Mouse (Mus musculus): ENCODE measurements around the gene Gm19345. TPM values are rescaled to one million over a fixed set of nuclear protein-coding genes. Genes with fewer than 3 reads are reported as not detected.

The Gm19345 gene
- polyA plus RNA-seq, 1 experiment from 2014 or later: 0.42 TPM

GRCm38 (mm10) chr7:19823256-19824181, 28.3 kb upstream of the Gm19345 start:
- Histone ChIP-seq H3K9ac (ENCODE audit: low read length) (0 out of 2 replicates have a peak overlapping the region, but pooled peaks have one; percentile 3), H3K4me3 (ENCODE audit: low read depth, low read length) (peak overlapping the region; percentile 51; the same call in 1 of the 2 replicates), H3K4me1 (replicated peaks; ENCODE audit: control insufficient read depth, insufficient read depth, low read length) (peaks cover 29% of the 10 kb centered on the region), H3K27ac (ENCODE audit: low read depth) (peak overlapping the region; percentile 88), H3K27me3 (replicated peaks; ENCODE audit: control insufficient read depth, insufficient read depth, low read length) (peaks cover 8% of the 10 kb centered on the region; the same call in 1 of the 2 replicates), H3K36me3 (ENCODE audit: control insufficient read depth, insufficient read depth, low read length) (no peaks in the 10 kb centered on the region), H3K9me3 (ENCODE audit: control insufficient read depth, low read length) (peaks cover 5% of the 10 kb centered on the region; the same call in 1 of the 2 replicates), H3K4me2 (ENCODE audit: low read length) (peak overlapping the region; percentile 41)
- peak; percentile 24 for ATAC-seq (replicated peaks; ENCODE audit: low FRiP score, low TSS enrichment, low read depth)
- WGBS: 26% methylated on average over 16 of the region's 16 CpGs
- DNase-seq (ENCODE audit: low spot score): no peak

- Histone ChIP-seq H3K4me3 (ENCODE audit: low read depth, low read length) (no peak overlapping the region; the same call in 1 of the 2 replicates), H3K9ac (ENCODE audit: low read length) (0 out of 2 replicates have a peak overlapping the region, but pooled peaks have one; percentile 29), H3K36me3 (ENCODE audit: control insufficient read depth, insufficient read depth, low read length) (no peaks in the 10 kb centered on the region), H3K4me1 (replicated peaks; ENCODE audit: control insufficient read depth, insufficient read depth, low read length) (peaks cover 23% of the 10 kb centered on the region), H3K27me3 (replicated peaks; ENCODE audit: control insufficient read depth, insufficient read depth, low read length) (peaks cover 8% of the 10 kb centered on the region; the same call in 1 of the 2 replicates), H3K27ac (ENCODE audit: low read depth) (peak overlapping the region; percentile 88), H3K9me3 (ENCODE audit: control insufficient read depth, low read length) (peaks cover 5% of the 10 kb centered on the region; the same call in 1 of the 2 replicates), H3K4me2 (ENCODE audit: low read length) (peak overlapping the region; percentile 41)
- WGBS: 18% methylated on average over 26 of the region's 26 CpGs
- DNase-seq (ENCODE audit: low spot score) (peak; percentile 91), ATAC-seq (replicated peaks; ENCODE audit: low FRiP score, low TSS enrichment, low read depth) (peak; percentile 90)
Measured at GRCm38 (mm10) chr7:19824182-19824973, 27.4 kb upstream of the Gm19345 start.

GRCm38 (mm10) chr7:19826756-19827155, 25.0 kb upstream of the Gm19345 start:
- no peak for DNase-seq (ENCODE audit: low spot score)
- ATAC-seq (replicated peaks; ENCODE audit: low FRiP score, low TSS enrichment, low read depth): no peak
- H3K27ac ChIP-seq (ENCODE audit: low read depth): no peak overlapping the region
- no peaks in the 10 kb centered on the region for H3K36me3 ChIP-seq (ENCODE audit: control insufficient read depth, insufficient read depth, low read length)
- H3K27me3 ChIP-seq (replicated peaks; ENCODE audit: control insufficient read depth, insufficient read depth, low read length): peaks cover 3% of the 10 kb centered on the region; the same call in 1 of the 2 replicates
- H3K9me3 ChIP-seq (ENCODE audit: control insufficient read depth, low read length): no peaks in the 10 kb centered on the region
- H3K4me1 ChIP-seq (replicated peaks; ENCODE audit: control insufficient read depth, insufficient read depth, low read length): peaks cover 30% of the 10 kb centered on the region
- no peak overlapping the region for H3K4me2 ChIP-seq (ENCODE audit: low read length)
- H3K4me3 ChIP-seq (ENCODE audit: low read depth, low read length): no peak overlapping the region
- 36% methylated on average over 6 of the region's 6 CpGs for WGBS
- no peak overlapping the region for H3K9ac ChIP-seq (ENCODE audit: low read length)

GRCm38 (mm10) chr7:19829694-19830093, 22.1 kb upstream of the Gm19345 start:
- DNase-seq (ENCODE audit: low spot score) (no peak), ATAC-seq (replicated peaks; ENCODE audit: low FRiP score, low TSS enrichment, low read depth) (no peak)
- Histone ChIP-seq H3K4me3 (ENCODE audit: low read depth, low read length) (no peak overlapping the region), H3K27ac (ENCODE audit: low read depth) (no peak overlapping the region), H3K4me1 (replicated peaks; ENCODE audit: control insufficient read depth, insufficient read depth, low read length) (peaks cover 7% of the 10 kb centered on the region), H3K27me3 (replicated peaks; ENCODE audit: control insufficient read depth, insufficient read depth, low read length) (no peaks in the 10 kb centered on the region), H3K4me2 (ENCODE audit: low read length) (no peak overlapping the region), H3K9ac (ENCODE audit: low read length) (no peak overlapping the region), H3K36me3 (ENCODE audit: control insufficient read depth, insufficient read depth, low read length) (no peaks in the 10 kb centered on the region), H3K9me3 (ENCODE audit: control insufficient read depth, low read length) (no peaks in the 10 kb centered on the region)
- WGBS: 82% methylated on average over 3 of the region's 3 CpGs

- Histone ChIP-seq H3K4me1 (replicated peaks; ENCODE audit: control insufficient read depth, insufficient read depth, low read length) (peaks cover 7% of the 10 kb centered on the region), H3K36me3 (ENCODE audit: control insufficient read depth, insufficient read depth, low read length) (no peaks in the 10 kb centered on the region), H3K4me3 (ENCODE audit: low read depth, low read length) (no peak overlapping the region), H3K27ac (ENCODE audit: low read depth) (no peak overlapping the region), H3K27me3 (replicated peaks; ENCODE audit: control insufficient read depth, insufficient read depth, low read length) (no peaks in the 10 kb centered on the region), H3K9ac (ENCODE audit: low read length) (0 out of 2 replicates have a peak overlapping the region, but pooled peaks have one; percentile 8), H3K4me2 (ENCODE audit: low read length) (peak overlapping the region; percentile 9; the same call in 1 of the 2 replicates), H3K9me3 (ENCODE audit: control insufficient read depth, low read length) (no peaks in the 10 kb centered on the region)
- peak; percentile 59 for DNase-seq (ENCODE audit: low spot score)
- ATAC-seq (replicated peaks; ENCODE audit: low FRiP score, low TSS enrichment, low read depth): peak; percentile 52
- 21% methylated on average over 13 of the region's 13 CpGs for WGBS
Measured at GRCm38 (mm10) chr7:19830682-19831156, 21.1 kb upstream of the Gm19345 start.

- no peak overlapping the region for H3K4me2 ChIP-seq (ENCODE audit: low read length)
- no peak overlapping the region for H3K27ac ChIP-seq (ENCODE audit: low read depth)
- no peak overlapping the region for H3K4me3 ChIP-seq (ENCODE audit: low read depth, low read length)
- ATAC-seq (replicated peaks; ENCODE audit: low FRiP score, low TSS enrichment, low read depth) (peak; percentile 33; the same call in 1 of the 2 replicates), DNase-seq (ENCODE audit: low spot score) (no peak)
- H3K36me3 ChIP-seq (ENCODE audit: control insufficient read depth, insufficient read depth, low read length): no peaks in the 10 kb centered on the region
- no peaks in the 10 kb centered on the region for H3K9me3 ChIP-seq (ENCODE audit: control insufficient read depth, low read length)
- H3K9ac ChIP-seq (ENCODE audit: low read length): no peak overlapping the region
- 43% methylated on average over 9 of the region's 9 CpGs for WGBS
- H3K4me1 ChIP-seq (replicated peaks; ENCODE audit: control insufficient read depth, insufficient read depth, low read length): peaks cover 7% of the 10 kb centered on the region
- no peaks in the 10 kb centered on the region for H3K27me3 ChIP-seq (replicated peaks; ENCODE audit: control insufficient read depth, insufficient read depth, low read length)
Measured at GRCm38 (mm10) chr7:19831837-19832236, 20.0 kb upstream of the Gm19345 start.

- H3K9me3 ChIP-seq (ENCODE audit: control insufficient read depth, low read length): no peaks in the 10 kb centered on the region
- ATAC-seq (replicated peaks; ENCODE audit: low FRiP score, low TSS enrichment, low read depth): no peak
- no peak overlapping the region for H3K4me3 ChIP-seq (ENCODE audit: low read depth, low read length)
- 65% methylated on average over 3 of the region's 3 CpGs for WGBS
- H3K27ac ChIP-seq (ENCODE audit: low read depth): no peak overlapping the region
- H3K9ac ChIP-seq (ENCODE audit: low read length): no peak overlapping the region
- DNase-seq (ENCODE audit: low spot score): no peak
- no peak overlapping the region for H3K4me2 ChIP-seq (ENCODE audit: low read length)
- peaks cover 7% of the 10 kb centered on the region for H3K4me1 ChIP-seq (replicated peaks; ENCODE audit: control insufficient read depth, insufficient read depth, low read length)
- no peaks in the 10 kb centered on the region for H3K36me3 ChIP-seq (ENCODE audit: control insufficient read depth, insufficient read depth, low read length)
- no peaks in the 10 kb centered on the region for H3K27me3 ChIP-seq (replicated peaks; ENCODE audit: control insufficient read depth, insufficient read depth, low read length)
Measured at GRCm38 (mm10) chr7:19834055-19834454, 17.7 kb upstream of the Gm19345 start.

- Histone ChIP-seq H3K27me3 (replicated peaks; ENCODE audit: control insufficient read depth, insufficient read depth, low read length) (no peaks in the 10 kb centered on the region), H3K9me3 (ENCODE audit: control insufficient read depth, low read length) (no peaks in the 10 kb centered on the region), H3K36me3 (ENCODE audit: control insufficient read depth, insufficient read depth, low read length) (no peaks in the 10 kb centered on the region), H3K27ac (ENCODE audit: low read depth) (no peak overlapping the region), H3K9ac (ENCODE audit: low read length) (no peak overlapping the region), H3K4me2 (ENCODE audit: low read length) (no peak overlapping the region), H3K4me3 (ENCODE audit: low read depth, low read length) (no peak overlapping the region), H3K4me1 (replicated peaks; ENCODE audit: control insufficient read depth, insufficient read depth, low read length) (no peaks in the 10 kb centered on the region)
- DNase-seq (ENCODE audit: low spot score): no peak
- 58% methylated on average over 3 of the region's 3 CpGs for WGBS
- no peak for ATAC-seq (replicated peaks; ENCODE audit: low FRiP score, low TSS enrichment, low read depth)
Measured at GRCm38 (mm10) chr7:19836843-19837242, 15.0 kb upstream of the Gm19345 start.

Data from intestine, embryonic 14.5 days (tissue).